Mouse (Mus musculus) mature B cell (primary cell): ENCODE results near the gene Ablim1.

ENCODE experiments used
- in situ Hi-C: fragments of 300-500 bp; cut with MboI; formaldehyde crosslinking; loops from 2 replicates; pipeline ENCODE4 v1.14.3; 2019

Gene Ablim1

DNA sequence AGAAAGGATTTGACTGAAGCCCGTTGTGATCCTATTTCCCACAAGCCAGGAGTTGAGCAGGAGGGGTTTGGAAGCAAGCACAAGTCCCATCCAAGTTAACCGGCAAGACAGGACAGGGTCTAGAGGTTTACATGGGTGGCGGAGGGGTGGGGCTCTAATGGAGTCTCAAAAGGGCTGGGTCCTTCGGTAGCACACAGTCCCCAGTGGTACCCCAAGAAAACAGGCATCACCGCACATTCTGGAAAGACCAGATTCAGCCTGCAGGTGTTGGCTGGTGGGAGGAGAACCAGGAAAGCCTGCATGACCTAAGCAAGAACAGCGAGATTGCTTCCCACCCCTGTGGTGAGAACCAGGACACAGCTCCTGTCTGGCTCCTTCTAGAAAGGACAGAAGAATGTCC, 186.7 kb downstream of the Ablim1 start:
- in situ Hi-C loops, result no loop called here

DNA sequence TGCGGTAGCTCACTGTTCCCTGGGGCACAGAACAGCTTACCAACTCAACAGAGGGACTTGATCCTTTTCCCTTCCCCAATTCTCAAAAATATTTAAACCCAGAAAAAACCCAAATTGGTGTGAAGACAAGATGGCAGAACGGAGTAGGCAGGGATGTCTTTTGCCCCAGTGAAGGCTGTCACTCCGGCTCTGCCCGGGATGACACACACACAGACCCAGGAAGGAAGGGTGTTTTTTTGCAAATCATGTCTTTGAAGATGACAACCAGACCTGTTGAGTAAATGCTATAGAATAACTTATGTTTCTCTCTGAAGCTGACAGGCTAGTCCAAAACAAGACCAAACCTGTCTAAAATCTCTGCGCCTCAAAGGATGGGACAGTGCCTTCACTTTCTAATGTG, 187.2 kb downstream of the Ablim1 start:
- in situ Hi-C loops, result no loop called here

DNA sequence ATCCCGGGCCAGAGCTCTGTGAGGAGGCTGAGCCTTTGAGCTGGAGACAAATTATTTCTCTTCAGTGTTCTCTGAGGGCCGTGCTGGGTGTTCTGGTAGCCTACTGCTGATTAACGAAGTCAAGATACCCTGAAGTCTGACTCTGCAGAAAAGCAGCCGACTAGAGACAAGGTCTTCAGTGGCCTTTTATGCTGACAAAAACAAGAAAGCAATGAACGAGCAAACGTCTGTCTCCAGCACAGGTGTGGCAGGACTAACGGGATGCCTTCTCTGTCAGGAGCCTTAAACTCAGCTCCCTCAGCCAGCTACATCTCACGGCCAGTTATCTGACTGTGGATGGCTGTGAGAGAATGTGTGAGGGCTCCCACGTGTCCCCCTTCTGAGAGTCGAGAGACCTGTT, 187.8 kb downstream of the Ablim1 start:
- in situ Hi-C loops, result no loop called here

DNA sequence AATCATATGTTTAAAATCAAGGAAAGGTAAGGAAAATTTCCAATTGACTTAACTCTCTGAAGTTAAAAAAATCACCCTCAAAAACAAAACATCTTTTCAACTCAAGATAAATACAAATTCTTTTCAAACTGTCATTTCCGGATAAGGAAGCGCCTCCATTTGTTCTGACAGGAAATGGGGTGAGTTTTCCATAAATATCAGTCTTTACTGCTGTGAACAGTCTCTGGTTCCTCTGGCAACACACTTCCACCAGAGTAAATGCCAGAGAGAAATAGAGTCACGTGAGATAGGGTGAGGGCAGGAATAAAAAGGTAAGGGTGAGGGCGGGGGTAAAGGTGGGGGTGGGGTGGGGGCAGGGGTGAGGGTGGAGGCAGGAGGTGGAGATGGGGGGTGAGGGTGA, 189.8 kb downstream of the Ablim1 start:
- in situ Hi-C loops, result no loop called here

DNA sequence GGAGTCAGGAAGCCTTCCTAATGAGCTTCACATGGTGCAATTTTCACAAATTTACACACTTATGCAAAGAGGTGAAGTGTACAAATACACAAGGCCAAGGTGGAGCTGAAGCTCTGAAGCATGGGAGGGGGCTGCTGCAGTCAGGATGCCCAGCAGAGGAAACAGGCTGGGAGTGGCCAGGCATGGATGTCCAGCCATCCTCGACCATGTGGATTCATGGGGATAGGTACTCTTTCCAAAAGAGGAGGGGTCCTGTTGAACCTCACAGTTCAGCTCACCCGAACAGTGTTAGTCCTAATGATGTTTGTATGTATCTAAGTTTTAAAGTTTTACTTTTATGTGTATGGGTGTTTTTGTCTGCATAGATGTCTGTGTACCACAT, 190.6 kb downstream of the Ablim1 start:
- in situ Hi-C loops, result no loop called here

DNA sequence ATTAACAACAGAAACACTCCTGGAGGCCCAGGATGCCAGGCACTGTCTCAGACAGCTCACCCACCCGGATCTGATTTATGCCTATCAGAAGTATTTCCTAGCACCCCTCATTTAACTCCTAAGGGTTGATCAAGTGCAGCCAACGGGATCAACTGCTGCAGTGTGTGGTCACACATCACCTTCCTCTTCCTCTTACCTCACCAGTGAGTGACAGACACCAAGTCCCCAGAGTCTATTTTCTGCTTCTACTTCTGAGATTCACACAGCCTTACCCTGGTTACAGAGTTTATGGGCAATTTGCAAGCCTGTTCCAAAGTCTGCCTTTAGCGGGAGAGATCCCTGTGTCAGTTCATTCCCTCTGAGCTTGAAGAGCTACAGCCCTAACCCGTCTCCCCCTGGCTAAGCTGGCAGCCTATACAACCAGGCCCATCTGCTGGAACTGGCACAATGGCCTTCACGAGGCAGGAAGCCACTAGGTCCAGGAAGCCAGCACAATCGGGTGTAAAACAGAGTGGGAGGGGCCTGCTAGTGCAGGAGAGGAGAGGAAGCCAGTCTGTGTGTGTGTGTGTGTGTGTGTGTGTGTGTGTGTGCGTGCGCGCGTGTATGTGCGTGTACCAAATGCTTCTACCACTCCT, 191.1 kb downstream of the Ablim1 start:
- in situ Hi-C loops, result no loop called here

DNA sequence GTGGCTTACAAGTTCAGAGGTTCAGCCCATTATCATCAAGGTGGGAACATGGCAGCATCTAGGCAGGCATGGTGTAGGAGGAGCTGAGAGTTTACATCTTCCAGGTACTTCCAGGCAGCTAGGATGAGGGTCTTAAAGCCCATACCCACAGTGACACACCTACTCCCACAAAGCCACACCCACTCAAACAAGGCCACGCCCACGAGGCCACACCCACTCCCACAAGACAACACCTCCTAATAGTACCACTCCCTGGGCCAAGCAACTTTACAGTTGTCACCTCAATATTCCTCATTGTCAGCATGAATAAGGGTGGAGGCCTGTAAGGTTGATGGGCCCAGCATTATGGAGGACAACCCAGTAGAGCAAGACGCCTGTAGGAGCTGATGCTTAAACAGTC, 192.5 kb downstream of the Ablim1 start:
- in situ Hi-C loops, result no loop called here

DNA sequence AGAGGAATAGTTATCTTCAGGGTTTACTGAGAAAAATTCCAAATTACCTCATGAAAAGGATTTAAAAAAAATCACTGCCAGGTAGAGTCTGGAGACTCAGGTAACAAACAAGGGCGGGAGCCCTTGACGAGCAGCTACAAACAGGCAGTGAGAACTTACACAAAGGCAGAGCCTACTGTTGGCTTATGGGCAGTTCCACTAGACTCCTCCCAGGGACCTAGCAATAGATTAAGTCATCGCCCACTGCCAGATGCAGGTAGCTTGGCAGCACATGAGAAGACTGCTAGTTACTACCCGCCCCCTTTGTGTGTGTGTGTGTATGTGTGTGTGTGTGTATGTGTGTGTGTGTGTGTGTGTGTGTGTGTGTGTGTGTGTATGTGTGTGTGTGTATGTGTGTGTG, 193.7 kb downstream of the Ablim1 start:
- in situ Hi-C loops, result no loop called here

DNA sequence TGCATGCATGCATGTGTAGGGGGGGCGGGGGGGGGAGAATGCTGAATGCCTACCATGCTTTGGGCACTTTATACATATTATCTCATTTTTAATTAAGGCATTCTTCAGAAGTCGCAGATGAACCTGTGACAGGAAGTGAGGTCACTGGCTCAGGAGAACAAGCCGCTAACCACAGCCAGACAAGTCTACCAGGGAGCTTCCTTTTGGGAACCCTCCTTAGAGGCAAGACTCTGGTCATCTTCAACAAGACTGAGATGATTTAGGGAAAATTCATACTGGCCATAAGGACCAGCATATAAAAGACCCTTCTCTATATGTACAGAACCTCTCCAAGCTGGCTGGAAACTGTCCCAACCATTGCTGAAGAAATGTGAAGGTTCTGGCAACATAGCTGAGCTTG, 195.1 kb downstream of the Ablim1 start:
- in situ Hi-C loops, result no loop called here

DNA sequence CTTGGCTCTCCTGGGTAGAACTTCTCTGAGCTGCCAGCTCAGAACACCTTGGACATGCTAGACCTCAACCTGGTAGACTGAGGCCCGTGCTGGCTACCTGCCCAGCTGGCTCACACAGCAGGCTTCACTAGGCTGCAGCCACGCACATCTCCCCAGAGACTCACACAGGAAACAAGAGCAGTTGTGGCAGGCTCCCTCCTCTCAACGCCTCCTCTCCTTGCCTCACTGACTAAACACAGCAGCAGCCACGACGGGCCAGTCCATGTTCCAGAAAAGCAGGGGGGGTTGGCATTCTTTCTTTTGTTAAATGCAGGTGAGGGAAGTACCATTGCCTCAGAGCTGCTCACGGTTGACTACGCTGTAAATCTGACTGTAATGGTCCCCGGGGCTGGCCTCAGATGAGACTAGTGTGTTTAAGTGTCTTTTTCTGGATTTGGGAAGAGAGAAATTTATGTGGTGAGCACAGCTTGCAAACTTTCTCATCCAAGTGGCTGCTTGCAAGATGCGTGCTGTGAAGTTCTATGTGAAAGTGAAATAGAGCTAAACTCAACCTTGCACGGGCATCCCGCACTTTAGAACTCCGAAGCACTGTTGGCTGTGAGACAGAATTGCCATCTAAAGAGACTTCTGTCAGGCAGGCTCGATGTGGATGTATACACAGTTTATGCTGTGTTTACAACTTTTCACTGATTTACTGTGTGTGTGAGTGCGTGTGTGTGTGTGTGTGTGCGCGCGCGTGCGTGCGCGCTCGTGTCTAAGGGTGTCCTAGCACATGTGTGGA, 195.7 kb downstream of the Ablim1 start:
- in situ Hi-C loops, result no loop called here

DNA sequence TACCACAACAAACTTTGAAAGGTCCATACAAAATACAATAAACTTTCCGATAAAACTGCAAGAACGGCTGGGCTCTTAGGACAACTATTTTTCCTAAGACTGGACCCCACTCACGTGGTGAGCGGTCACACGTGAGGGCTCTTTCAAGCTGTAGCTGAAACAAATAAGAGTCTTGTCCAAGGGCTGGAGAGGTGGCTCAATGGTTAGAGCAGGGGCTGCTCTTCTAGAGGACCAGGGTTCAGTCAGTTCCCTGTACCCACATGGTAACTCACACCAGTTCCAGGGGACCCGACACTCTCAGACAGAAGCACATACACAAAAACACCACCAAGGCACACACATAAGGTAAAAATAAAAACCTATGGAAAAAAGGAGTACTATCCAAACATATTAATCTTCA, 197.0 kb downstream of the Ablim1 start:
- in situ Hi-C loops, result no loop called here

DNA sequence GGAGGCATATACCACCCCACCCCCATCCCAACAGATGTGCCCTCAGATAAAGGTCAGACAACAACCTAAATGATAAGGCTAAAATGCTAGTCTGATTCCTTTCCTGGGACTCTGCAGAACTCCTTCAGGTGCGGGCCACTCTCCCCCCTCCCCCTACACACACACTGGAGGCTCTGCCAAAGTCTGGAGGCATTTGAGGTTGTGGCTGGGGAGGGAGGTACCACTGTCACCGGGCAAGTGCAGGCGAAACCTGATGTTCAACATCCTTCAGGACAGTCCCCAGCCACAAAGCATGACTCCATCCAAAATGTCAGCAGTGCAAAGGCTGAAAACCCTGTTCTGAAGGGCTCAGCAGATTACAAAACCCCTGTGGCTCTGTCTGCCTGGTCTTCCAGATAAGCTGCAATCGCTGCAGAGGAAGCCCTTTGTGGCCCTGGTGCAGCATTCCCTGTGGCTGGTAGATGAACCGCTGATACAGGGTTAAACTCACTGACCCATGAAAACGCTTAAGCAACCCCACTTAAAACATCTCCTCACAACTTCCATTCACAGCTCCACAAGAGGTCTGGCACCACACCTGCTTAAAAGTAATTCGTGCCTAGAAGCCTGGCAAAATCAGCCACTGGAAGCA, 197.7 kb downstream of the Ablim1 start:
- in situ Hi-C loops, result no loop called here

DNA sequence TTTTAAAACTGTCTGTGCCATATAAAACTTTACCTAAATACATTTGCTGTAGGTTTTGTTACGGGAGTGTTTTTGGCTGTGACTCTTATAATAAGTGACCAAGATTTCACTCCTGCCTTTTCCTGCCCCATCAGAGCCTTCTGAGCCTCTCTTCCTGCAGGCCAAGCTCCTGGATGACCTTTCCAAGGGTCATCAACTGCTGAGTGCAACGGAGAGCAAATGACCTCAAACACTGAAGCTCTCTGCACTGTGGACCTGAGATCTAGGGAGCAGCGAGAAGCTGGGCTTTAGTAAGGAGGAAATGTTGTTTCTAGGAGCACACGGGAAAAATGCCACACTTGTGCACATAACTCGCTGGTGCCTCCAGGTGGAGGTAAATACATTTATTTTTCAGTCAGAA, 199.0 kb downstream of the Ablim1 start:
- in situ Hi-C loops, result no loop called here

DNA sequence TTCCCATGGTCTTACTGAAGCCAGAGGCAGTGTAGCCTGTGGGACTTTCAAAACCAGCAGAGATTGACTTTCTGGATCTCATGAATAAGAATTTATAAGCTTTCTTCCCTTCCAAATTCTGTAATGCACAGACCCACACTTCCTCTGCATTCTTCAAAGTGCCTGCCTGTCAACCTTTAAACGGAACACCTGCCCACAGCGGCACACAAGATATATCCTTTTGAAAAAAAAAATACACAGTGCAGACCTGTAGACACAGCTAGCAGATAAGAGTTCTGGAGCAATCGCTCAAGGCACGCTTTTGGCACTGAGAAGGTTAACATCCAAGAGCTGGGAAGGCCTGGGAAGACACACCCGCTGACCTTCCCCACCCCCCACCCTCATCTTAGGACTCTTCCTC, 199.8 kb downstream of the Ablim1 start:
- in situ Hi-C loops, result no loop called here

DNA sequence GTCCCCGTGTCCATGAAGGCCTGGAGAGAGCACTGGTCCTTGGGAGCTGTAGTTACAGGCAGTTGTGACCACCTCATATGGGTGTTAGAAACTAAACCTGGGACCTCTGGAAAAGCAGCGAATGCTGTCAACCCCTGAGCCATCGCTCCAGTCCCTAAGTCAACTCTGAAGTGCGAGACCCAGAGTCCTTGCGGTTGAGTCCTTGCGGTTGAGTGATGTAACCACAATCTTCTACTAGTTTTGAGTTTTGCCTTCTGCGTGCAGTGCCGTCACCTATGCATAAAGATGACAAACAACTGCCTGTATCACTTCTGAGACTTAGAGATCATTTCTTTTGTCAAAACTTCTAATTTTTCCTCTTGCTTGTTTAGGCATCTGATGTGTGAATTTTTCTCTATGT, 200.7 kb downstream of the Ablim1 start:
- in situ Hi-C loops, result no loop called here

DNA sequence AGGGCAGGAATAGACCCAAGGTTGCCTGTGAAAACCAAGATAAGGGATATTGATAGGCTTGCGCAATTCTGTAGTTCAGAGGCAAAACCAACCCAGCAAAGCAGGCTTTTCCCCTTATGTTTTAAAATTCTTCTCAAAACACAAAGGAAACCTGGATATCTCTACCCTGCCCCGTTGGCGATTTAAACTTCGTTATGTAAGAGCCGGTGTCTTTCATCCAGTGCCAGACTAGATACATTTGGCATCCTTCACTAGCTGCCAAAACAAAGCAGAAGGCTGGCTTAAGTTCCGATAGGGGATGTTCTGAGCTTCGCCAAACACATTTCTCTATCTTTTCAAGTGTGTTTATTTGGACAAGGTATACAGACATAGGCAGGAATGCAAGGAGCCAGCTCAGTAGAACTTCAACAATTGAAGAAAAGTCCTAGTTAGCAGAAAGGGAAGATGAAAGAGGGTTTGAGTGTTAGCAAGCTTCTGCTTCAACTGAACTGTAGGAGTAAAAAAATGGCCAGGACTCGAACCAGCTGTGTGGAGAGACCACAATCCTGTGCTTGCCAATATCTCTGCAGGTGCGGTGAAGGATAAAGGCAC, 201.8 kb downstream of the Ablim1 start:
- in situ Hi-C loops, result no loop called here

DNA sequence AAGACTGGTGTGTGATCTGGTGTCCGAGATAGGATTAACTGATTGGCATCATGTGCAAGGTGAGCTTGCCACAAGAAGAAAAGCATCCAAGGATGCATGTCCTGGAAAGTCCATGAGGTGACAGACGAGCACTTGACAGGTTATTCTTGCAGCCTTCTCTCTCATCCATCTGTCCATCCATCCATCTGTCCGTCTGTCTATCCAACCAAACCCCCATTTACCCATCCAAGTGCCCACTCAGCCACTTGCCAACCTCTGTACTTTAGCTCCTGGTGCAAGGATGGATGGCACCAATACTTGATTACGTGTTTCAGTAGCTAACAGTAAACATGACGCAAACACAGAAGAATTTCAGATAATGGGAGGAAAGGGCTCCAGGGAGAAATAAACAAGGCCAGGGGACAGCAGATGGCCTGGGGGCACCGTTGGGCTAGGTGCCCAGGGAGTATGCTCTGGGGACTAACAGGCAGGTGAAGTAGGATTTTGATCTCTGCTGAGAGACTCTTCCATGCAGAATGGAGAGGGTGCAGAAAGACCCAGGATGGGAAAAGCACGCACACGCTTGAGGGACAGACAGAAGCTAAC, 202.4 kb downstream of the Ablim1 start:
- in situ Hi-C loops, result no loop called here

DNA sequence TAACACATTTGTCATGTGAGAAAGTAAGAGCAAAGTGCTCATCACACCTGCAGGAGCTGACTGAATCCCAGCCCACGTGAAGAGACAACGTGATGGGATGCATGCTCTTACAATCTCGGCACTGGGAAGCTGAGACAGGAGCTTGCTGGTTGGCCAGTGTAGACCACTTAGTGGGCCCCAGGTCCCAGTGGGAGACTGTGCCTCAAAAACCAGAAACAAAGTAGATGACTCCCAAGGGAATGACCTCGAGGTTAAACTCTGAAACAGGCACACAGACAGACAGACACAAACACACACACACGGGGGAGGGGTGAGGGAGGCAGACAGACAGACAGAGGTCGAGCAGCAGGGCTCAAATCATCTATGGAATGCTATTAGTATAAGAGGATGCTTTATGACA, 203.4 kb downstream of the Ablim1 start:
- in situ Hi-C loops, result no loop called here

DNA sequence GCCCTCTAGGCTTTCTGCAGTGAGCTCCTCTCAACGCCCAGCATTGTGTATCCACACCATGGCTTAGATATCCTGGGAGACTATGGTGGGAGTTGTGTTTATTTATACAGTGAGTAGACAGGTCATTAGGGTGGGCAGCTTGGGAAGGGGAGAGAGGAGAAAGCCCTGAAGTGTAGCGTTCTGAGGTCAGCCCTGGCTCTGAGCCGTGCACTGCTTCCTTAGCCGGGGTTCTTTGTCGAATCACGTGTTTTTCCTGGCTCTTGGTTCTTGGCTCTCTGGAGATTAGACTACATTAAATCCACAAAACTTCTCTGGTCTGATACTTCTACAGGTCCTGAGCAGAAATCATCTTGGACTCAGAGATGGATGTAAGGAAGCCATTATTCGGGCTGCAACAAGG, 205.1 kb downstream of the Ablim1 start:
- in situ Hi-C loops, result no loop called here

DNA sequence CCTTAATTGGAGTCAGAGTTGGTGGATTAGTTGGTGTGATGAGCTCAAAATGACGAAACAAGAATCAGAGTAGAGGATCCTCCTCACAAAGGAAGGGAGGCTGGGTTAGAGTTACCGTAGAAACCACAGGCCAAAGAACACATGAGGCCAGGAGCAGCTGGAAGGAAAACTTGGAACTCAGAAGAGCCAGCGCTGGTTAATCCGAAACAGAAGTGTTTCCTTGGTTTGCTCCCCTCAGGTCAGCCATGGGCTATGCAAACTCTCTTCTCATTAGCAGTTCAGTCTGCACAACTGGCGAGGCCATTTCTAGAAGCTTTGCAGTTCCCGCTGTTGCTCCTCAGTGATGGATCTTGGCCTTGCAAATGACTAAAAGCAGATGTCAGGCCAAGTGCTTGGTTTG, 208.2 kb downstream of the Ablim1 start:
- in situ Hi-C loops, result no loop called here

DNA sequence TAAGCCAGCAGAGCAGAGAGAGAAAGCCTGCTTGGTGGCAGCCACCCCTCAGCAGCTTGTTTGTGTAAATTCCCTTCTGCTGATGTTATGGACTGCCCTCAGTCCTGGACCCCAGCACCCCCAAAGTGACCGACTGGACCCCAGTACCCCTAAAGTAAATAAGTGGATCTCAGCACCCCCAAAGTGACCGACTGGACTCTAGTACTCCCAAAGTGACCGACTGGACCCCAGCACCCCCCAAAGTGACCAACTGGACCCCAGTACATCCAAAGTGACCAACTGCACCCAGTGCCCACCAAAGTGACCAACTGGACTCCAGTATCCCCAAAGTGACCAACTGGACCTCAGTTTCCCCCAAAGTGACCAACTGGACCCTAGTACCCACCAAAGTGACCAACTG, 208.7 kb downstream of the Ablim1 start:
- in situ Hi-C loops, result no loop called here

DNA sequence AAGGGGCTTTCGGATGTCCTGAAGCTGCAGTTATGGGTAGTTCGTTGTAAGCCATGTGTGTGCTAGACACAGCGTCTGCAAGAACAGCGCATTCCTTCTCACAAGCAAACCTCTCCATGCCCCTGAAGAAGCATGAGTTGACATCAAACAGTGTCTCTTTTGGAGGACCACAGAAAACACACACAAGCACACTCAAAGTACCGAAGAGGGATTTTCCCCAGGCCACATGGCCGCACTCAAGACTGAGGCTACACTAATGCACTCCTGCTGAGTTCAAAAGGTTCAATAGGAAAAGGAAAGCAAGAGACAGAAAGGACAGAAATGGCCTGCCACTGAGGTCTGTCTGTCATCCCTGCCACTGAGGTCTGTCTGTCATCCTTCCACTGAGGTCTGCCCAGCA, 209.6 kb downstream of the Ablim1 start:
- in situ Hi-C loops, result no loop called here
